Mouse (Mus musculus) hindbrain, embryonic 15.5 days (tissue): ENCODE measurements around the gene Abcb5. TPM values are rescaled to one million over a fixed set of nuclear protein-coding genes. Genes with fewer than 3 reads are reported as not detected.
A peak's percentile ranks its signal among the peaks of the same experiment; 100 is the strongest.
"Not testable (repeated sequence)": the region's sequence is repeated elsewhere in the genome, so short reads cannot be mapped to it uniquely, and the experiment has no call there.

Experiments used
- ATAC-seq: fragments of 200-750 bp; cut with Nextera tagmentation; 2 replicates; pipeline ENCODE4 v1.8.0; 2017; ENCODE audit warnings: low read depth, moderate number of reproducible peaks, moderate TSS enrichment; ENCODE audit not compliant: low FRiP score
- H3K27ac ChIP-seq: fragments of 300-500 bp; sonication (generic); replicated peaks from 2 replicates; pipeline ENCODE4 v1.5.1; 2015; ENCODE audit warnings: mild to moderate bottlenecking, inconsistent platforms
- H3K27me3 ChIP-seq: fragments of 300-500 bp; sonication (generic); 2 replicates; pipeline ENCODE4 v1.6.1; 2015; ENCODE audit warnings: control low read depth, inconsistent platforms
- H3K36me3 ChIP-seq: fragments of 300-500 bp; sonication (generic); 2 replicates; pipeline ENCODE4 v1.6.1; 2015; ENCODE audit warnings: control low read depth, inconsistent platforms
- H3K4me1 ChIP-seq: fragments of 300-500 bp; sonication (generic); replicated peaks from 2 replicates; pipeline ENCODE4 v1.6.1; 2015; ENCODE audit warnings: control low read depth, inconsistent platforms
- H3K4me2 ChIP-seq: fragments of 300-500 bp; sonication (generic); 2 replicates; pipeline ENCODE4 v1.6.1; 2015; ENCODE audit warnings: moderate library complexity, mild to moderate bottlenecking, inconsistent platforms
- H3K4me3 ChIP-seq: fragments of 300-500 bp; sonication (generic); 2 replicates; pipeline ENCODE4 v1.5.1; 2015; ENCODE audit warnings: mild to moderate bottlenecking, inconsistent platforms
- H3K9ac ChIP-seq: fragments of 300-500 bp; sonication (generic); 2 replicates; pipeline ENCODE4 v1.6.1; 2015; ENCODE audit warnings: inconsistent platforms
- H3K9me3 ChIP-seq: fragments of 300-500 bp; sonication (generic); 2 replicates; pipeline ENCODE4 v1.6.1; 2016; ENCODE audit warnings: control low read depth, inconsistent platforms
- WGBS: fragments of 180-500 bp; shearing (Covaris S2); methylation state at CpG from one replicate; pipeline ENCODE4 v1.1.7; 2015; 5-methylcytosine and 5-hydroxymethylcytosine counted together
- polyA plus RNA-seq: library from polyadenylated mRNA; unstranded; fragments of >200 nt; fragmentation: Nextera tagmentation; extraction: Ambion mirVana; gene quantifications from 2 replicates; pipeline ENCODE4 v1.2.1, GENCODE M21; 2015

Gene Abcb5
- 0.14 TPM in 1 of 2 replicates, not detected in the other for polyA plus RNA-seq

DNA sequence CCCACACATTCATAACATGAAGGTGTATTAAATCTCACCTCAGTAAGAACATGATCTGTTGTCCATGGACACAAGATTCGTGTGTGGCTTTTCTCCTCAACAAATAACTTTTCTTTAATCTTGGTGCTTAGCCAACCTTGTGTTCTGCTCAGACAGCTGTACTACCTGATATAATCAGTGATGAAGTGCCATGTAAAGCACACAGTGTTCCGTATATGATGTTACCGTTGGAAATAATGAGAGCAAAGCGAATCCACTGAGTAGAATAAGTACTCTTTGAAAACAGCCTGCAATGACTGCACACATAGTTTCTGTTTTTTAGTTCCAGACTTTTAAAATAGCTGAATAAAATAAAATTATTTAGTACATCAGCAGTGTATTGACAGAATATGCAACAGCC lies at the start of gene Abcb5:
Gene Abcb5 (minus strand): TSS at position 101 of the 400 bp plus-strand sequence.
- ATAC-seq = no peak
- no peak within 1 kb of the TSS for H3K9ac ChIP-seq
- no peaks in the 10 kb centered on the region for H3K4me1 ChIP-seq
- 87% methylated on average over 4 of the region's 4 CpGs for WGBS
- no peaks in the 10 kb centered on the region for H3K9me3 ChIP-seq
- H3K27me3 ChIP-seq = no peaks in the 10 kb centered on the region
- no peak within 1 kb of the TSS for H3K4me3 ChIP-seq
- H3K27ac ChIP-seq = no peak within 1 kb of the TSS
- no peaks in the 10 kb centered on the region for H3K36me3 ChIP-seq
- H3K4me2 ChIP-seq = no peak within 1 kb of the TSS

DNA sequence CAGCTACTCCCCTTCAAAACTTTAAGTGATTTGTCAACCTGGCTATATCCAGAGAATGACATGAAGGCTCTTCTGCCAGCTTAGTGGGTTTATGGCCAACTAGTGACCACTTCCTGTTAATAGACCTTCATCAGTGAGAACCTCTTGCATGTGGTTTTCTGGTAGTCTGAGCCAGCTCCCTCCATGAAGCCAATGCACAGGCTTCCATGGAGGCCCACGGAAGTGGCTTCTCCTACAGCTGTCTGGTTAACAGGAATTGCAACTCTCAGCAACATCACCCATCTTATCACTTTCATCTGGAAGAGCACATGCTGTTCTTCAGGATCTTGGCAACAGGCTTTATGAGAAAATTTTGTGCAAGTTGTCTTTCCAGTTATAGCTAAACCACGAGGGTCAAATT lies 33.0 kb upstream of the Abcb5 start:
- Histone ChIP-seq H3K27ac (no peak overlapping the region), H3K4me3 (no peak overlapping the region), H3K4me1 (no peaks in the 10 kb centered on the region), H3K9me3 (no peaks in the 10 kb centered on the region), H3K9ac (no peak overlapping the region), H3K27me3 (no peaks in the 10 kb centered on the region), H3K4me2 (no peak overlapping the region), H3K36me3 (no peaks in the 10 kb centered on the region)
- 86% methylated on average over 2 of the region's 2 CpGs for WGBS
- no peak for ATAC-seq

DNA sequence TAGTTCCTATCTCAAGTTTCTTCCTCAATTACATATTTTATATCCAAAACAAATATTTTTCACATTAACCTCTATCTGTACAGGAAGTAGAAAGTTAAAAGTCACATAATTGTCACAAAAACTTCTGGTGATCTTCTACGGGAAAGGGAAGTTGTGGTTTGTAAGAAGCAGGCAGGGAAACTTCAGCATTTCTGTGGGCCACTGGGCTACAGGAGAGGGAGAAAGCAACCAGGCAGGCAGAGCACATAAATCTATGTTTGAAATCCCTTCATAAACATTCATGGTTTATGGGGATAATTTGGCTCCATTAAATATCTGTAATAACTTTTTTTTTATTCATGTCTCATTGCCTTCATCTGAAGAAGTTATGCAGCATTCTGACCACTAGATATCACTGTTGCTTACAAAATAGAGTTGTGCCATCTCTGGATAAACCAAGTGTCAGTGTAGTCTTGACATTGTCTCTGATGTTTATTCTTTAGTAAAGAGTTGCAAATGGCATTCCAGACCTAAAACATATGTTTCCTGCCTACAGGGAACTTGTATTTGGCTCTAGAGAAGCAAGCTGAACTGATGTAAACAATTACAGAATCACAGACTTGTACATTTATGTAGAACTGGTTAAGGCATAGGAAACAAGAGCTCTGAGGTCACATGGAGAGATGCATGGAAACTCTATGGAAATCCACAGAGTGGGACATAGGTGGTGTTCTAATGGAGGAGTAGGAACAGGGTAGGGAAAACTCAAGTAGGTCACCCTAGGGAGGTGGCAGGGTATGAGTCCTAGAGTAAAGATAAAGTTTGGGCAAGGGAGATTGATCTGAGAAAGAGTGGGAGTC lies 28.3 kb upstream of the Abcb5 start:
- no peak overlapping the region for H3K4me3 ChIP-seq
- ATAC-seq = no peak
- H3K27me3 ChIP-seq = no peaks in the 10 kb centered on the region
- WGBS = 92% methylated on average over 1 of the region's 1 CpGs
- no peak overlapping the region for H3K9ac ChIP-seq
- H3K27ac ChIP-seq = no peak overlapping the region
- no peak overlapping the region for H3K4me2 ChIP-seq
- H3K9me3 ChIP-seq = no peaks in the 10 kb centered on the region
- no peaks in the 10 kb centered on the region for H3K4me1 ChIP-seq
- no peaks in the 10 kb centered on the region for H3K36me3 ChIP-seq

DNA sequence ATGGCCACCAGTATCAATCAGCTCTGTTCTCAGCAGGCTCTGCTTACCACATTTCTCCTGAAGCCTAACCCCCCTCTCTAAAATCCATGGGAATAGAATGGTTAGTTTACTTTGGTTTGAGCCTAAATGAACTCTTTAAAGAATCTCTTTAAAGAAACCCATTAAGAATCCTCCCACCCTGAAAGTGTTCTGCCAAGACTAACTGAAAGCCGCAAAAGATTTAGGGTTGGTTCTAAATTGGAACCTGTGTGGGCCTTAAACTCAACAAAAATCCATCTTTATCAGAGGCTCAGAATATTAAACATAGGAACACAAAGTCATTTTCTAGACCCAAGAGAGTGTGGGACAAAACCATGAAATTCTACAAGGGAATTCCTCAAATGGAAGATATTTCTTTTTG lies 18.6 kb upstream of the Abcb5 start:
- Histone ChIP-seq H3K4me1 (no peaks in the 10 kb centered on the region), H3K36me3 (no peaks in the 10 kb centered on the region), H3K4me2 (no peak overlapping the region), H3K4me3 (no peak overlapping the region), H3K9ac (no peak overlapping the region), H3K9me3 (no peaks in the 10 kb centered on the region), H3K27me3 (no peaks in the 10 kb centered on the region), H3K27ac (no peak overlapping the region)
- ATAC-seq = no peak
- WGBS = 73% methylated on average over 1 of the region's 1 CpGs

DNA sequence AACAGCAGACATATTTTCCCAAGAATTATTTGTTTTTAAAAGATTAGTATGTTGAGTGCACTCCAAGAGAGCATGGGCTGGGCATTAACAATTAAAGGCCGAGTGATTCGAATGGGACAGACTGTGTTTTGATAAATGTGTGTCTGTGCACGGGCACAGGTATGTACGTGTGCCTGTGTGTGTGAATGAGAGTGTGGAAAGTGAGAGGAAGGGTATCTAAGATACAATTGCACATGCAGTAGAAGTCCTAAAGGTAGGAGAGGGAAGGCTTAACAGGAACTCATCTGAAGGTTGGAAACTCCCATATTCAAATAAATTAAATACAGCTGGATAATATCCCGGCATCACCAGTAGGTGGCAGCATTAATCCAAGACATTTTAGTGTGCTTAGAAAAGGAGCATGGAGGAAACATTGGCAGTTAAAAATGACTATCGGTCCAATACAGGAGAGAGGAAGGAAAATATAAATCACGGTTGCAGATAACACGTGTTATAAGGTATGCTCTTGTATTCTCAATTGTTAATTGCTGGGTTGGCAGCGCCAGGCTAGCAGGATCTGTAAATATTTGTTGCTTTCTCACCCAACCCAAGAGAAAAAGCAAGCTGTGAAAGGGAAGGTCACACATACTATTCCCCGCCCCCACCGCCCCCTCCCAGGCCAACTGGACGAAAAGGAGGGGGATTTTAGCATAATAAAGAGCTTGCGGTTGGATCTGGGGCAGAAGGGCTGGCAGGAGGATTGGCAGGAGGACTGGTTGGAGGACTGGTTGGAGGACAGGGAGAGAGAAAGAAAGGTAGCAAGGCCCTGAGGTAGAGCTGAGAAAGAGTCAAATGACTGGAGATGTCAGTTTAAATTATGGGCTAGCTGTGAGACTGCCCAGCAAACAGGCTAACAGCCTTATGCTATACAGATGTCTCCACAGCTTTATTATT lies 35.6 kb downstream of the Abcb5 start:
- Histone ChIP-seq H3K4me1 (0 out of 2 replicates have a peak, but pooled peaks cover 8% of the 10 kb centered on the region), H3K36me3 (no peaks in the 10 kb centered on the region), H3K27me3 (no peaks in the 10 kb centered on the region), H3K4me3 (peak overlapping the region; percentile 11; the same call in 1 of the 2 replicates), H3K4me2 (peak overlapping the region; percentile 48), H3K27ac (no peak overlapping the region), H3K9ac (no peak overlapping the region), H3K9me3 (no peaks in the 10 kb centered on the region)
- WGBS = 21% methylated on average over 13 of the region's 13 CpGs
- peak; percentile 76 for ATAC-seq

DNA sequence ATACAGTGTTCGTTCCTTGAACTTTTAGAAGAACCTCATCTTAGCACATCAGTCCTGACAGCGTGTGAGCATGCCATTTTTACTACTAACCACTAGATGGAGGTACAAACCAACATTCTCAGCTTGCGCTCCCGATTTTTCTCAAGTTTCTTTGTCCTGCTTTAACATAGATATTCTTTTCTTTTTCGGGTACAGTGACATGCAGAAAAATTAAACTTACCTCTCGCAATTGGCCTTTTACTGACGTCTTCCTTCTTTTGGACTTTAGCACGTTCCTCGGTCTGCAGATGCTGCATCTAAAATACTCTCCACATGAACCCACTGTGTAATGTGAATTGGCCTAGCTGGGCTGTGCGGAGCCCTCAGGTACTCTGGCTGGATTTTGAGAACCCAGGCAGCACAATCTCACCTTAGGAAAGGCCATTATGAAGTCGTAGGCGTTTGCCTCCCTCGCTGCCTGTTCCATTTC lies 39.4 kb downstream of the Abcb5 start:
- no peak overlapping the region for H3K27ac ChIP-seq
- H3K4me2 ChIP-seq = peak overlapping the region; percentile 50
- H3K4me1 ChIP-seq = 0 out of 2 replicates have a peak, but pooled peaks cover 8% of the 10 kb centered on the region
- 17% methylated on average over 13 of the region's 13 CpGs for WGBS
- H3K9ac ChIP-seq = no peak overlapping the region
- peak; percentile 70 for ATAC-seq
- H3K4me3 ChIP-seq = peak overlapping the region; percentile 23
- H3K9me3 ChIP-seq = no peaks in the 10 kb centered on the region
- H3K27me3 ChIP-seq = no peaks in the 10 kb centered on the region
- no peaks in the 10 kb centered on the region for H3K36me3 ChIP-seq

DNA sequence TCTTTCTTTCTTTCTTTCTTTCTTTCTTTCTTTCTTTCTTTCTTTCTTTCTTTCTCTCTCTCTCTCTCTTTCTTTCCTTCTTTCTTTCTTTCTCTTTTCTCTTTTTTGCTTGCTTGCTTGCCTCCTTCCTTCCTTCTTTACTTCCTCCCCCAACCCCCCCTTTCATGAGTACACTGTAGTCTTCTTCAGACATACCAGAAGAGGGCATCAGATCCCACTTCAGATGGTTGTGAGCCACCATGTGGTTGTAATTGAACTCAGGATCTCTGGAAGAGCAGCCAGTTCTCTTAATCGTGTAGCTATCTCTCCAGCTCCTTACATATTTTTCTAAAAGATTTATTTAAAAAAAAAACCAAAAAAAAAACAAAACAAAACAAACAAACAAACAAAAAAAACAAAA lies 42.3 kb downstream of the Abcb5 start:
- 59% methylated on average over 1 of the region's 1 CpGs for WGBS

DNA sequence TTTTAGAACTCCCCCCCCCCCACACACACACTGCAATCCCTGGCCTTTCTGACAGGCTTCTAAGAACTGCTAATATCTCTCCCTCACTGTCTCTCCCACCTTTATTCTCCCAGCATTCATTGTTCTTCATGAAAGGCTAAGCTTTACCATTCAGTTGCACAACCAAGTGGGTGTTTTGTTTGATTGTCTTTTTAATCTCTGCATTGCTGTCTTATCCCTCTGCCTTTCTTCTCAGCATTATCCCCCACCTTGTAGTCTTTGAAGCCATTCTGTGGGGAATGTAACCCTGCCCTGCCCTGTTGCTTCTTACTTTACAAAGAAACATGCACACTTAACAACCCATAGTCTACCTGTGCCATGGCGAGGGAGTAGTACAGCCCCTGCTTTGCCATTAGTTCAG lies 48.5 kb downstream of the Abcb5 start:
- H3K27me3 ChIP-seq = no peaks in the 10 kb centered on the region
- WGBS = 46% methylated on average over 1 of the region's 1 CpGs
- no peaks in the 10 kb centered on the region for H3K36me3 ChIP-seq
- H3K9ac ChIP-seq = no peak overlapping the region
- no peak overlapping the region for H3K4me3 ChIP-seq
- no peaks in the 10 kb centered on the region for H3K9me3 ChIP-seq
- no peak overlapping the region for H3K4me2 ChIP-seq
- H3K27ac ChIP-seq = no peak overlapping the region
- ATAC-seq = no peak
- no peaks in the 10 kb centered on the region for H3K4me1 ChIP-seq

More for the DNA sequence above, 42.3 kb downstream of the Abcb5 start:
- H3K27ac ChIP-seq, H3K4me3 ChIP-seq, H3K4me2 ChIP-seq, H3K27me3 ChIP-seq, H3K9ac ChIP-seq, H3K9me3 ChIP-seq, H3K36me3 ChIP-seq, ATAC-seq, H3K4me1 ChIP-seq: not testable (repeated sequence)

DNA sequence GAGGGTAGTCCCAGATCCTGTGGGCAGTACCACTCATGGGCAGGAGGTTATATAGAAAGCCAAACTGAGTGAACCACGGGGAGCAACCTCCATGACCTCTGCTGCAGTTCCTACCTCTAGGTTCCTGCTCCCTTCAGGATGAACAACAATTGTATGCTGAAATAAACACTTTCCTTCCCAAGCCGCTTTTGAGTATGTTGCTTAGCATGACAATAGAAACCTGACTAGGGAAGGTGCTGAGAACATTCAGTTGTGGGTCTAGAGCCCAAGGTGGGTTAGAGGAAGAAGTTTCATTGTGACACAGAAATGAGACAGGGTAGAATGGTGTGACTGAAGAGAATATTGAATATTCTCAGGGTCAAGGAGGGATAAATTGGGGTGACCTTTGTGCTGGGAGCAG lies 55.9 kb downstream of the Abcb5 start:
- Histone ChIP-seq H3K4me2 (no peak overlapping the region), H3K27me3 (no peaks in the 10 kb centered on the region), H3K36me3 (no peaks in the 10 kb centered on the region), H3K9ac (no peak overlapping the region), H3K4me1 (no peaks in the 10 kb centered on the region), H3K9me3 (no peaks in the 10 kb centered on the region), H3K27ac (no peak overlapping the region), H3K4me3 (no peak overlapping the region)
- ATAC-seq = no peak
- 69% methylated on average over 2 of the region's 2 CpGs for WGBS

DNA sequence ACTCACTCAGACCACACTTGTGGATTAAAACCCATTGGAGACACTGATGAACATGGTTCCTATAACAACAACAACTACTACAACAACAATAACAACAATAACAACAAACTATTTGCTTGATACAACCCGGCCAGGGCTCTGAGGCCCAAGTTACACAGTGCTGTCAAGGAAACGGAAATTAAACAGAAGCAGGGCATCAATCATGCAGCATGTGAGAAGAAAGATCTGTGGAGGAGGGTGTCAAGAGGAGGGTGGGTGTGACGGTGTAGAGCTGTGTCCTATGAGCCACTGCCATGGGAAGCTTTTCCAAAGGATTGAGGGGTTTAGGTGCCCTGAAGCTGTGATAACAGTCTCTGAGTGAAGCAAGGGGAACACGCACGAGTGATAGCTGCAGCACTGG lies 64.0 kb downstream of the Abcb5 start:
- 52% methylated on average over 5 of the region's 5 CpGs for WGBS
- Histone ChIP-seq H3K27ac (no peak overlapping the region), H3K9me3 (no peaks in the 10 kb centered on the region), H3K9ac (no peak overlapping the region), H3K4me2 (no peak overlapping the region), H3K4me1 (no peaks in the 10 kb centered on the region), H3K4me3 (no peak overlapping the region), H3K27me3 (no peaks in the 10 kb centered on the region), H3K36me3 (no peaks in the 10 kb centered on the region)
- ATAC-seq = no peak

DNA sequence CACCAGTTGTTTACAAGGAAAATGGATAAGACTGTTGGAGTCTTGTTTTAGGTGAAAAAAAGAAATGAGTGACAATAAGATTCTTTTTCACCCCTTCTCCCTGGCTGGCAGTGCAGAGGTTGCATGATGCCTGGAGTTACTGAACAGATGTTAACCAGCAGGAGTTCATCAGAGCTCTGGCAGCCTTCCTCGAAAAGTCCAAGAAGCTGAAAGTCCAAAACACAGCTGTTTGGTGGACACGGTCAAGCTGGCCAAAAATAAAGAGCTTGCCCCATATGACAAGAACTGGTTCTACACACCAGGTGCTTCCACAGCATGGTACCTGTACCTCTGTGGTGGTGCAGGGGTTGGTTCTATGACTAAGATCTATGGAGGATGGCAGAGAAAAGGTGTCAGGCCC lies 78.3 kb downstream of the Abcb5 start:
- H3K9me3 ChIP-seq = no peaks in the 10 kb centered on the region
- no peaks in the 10 kb centered on the region for H3K27me3 ChIP-seq
- H3K4me3 ChIP-seq = no peak overlapping the region
- 71% methylated on average over 2 of the region's 2 CpGs for WGBS
- no peak overlapping the region for H3K27ac ChIP-seq
- no peak overlapping the region for H3K9ac ChIP-seq
- H3K36me3 ChIP-seq = no peaks in the 10 kb centered on the region
- H3K4me2 ChIP-seq = no peak overlapping the region
- no peak for ATAC-seq
- H3K4me1 ChIP-seq = no peaks in the 10 kb centered on the region

DNA sequence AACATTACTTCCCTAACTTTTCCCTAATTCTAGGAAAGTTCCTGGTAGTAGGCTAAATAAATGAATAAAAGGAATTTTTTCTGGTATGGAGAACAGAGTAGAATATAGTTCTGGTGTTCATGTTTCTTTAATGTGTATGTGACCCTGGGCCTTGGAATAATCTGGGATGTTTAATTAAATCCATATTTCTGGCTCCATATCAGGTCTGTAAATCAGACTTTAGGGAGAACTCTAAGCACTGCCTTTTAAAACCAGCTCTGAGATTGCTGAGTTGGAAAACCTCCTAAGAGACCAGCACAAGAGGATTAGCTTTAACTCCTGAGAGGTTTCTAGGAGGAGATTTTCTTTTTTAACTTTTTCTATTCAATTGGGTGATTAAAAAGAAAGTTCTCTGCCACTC lies 83.4 kb downstream of the Abcb5 start:
- ATAC-seq = no peak
- Histone ChIP-seq H3K9me3 (no peaks in the 10 kb centered on the region), H3K9ac (no peak overlapping the region), H3K27me3 (no peaks in the 10 kb centered on the region), H3K36me3 (no peaks in the 10 kb centered on the region), H3K27ac (no peak overlapping the region), H3K4me1 (no peaks in the 10 kb centered on the region), H3K4me3 (no peak overlapping the region), H3K4me2 (no peak overlapping the region)
